18 mouse cellular contexts compared by ENCODE assay signal in the genomic region with DNA sequence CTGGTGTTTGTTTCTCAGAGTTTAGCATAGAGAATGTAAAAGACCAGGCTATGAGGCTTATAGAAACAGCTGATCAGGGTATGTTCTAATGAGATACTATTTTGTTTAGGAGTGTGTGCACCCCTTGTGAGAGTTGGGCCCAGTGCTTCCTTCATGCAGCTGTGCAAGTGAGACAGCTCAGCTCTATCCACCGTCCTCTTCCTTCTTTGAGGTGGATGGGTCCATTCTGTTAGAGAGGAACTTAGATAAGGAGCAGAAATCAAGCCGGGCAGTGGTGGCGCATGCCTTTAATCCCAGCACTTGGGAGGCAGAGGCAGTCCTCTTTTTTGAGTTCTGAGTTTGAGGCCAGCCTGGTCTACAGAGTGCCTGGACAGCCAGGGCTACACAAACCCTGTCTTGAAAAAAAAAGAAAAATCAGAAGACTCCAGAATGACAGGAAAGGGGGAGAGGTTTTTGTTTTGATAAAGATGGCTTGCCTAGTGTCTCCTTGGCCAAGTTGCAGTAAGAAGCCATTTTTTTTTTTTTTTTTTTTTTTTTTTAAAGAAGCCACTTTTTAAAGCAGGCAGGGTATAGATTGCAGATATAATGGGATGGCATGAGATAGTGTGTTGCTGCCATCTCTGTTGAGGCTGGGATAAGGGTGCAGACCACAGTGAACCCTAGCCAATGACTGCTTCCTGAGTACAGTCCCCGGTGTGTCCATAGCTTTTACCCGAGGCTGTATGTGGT. TPM values are rescaled to one million over a fixed set of nuclear protein-coding genes. Genes with fewer than 3 reads are reported as not detected.
DNase-seq lines count a peak whose midpoint lies in the region; ATAC-seq and TF ChIP-seq lines count a peak whose summit lies in the region.
"Had no signal": no experiment of that assay in that cellular context is flagged by ENCODE, and none has a peak within 500 bp of the region (broad histone marks: within the 10 kb centered on the region; RNA-seq: fewer than 3 reads in every experiment).

No protein-coding gene starts in this region.

- H3K4me3 ChIP-seq in heart, embryonic 10.5 days = peak overlapping the region; percentile 6; the same call in 1 of the 2 replicates
- H3K4me3 ChIP-seq in heart, embryonic 11.5 days (ENCODE audit: low read depth, low read length) = no peak overlapping the region
- 0 out of 2 replicates have a peak overlapping the region, but pooled peaks have one; percentile 4 for H3K4me3 ChIP-seq in liver, embryonic 12.5 days
- peak overlapping the region; percentile 68; the same call in 1 of the 2 replicates for H3K4me3 ChIP-seq in G1E (ENCODE audit: low read depth, low read length)
- no peak overlapping the region for H3K4me3 ChIP-seq in limb, embryonic 13.5 days
- H3K4me3 ChIP-seq: hindbrain, embryonic 15.5 days; limb, embryonic 15.5 days had no signal

- H3K27ac ChIP-seq in heart, embryonic 10.5 days = no peak overlapping the region
- no peak overlapping the region for H3K27ac ChIP-seq in heart, embryonic 11.5 days (ENCODE audit: low read depth, low read length)
- H3K27ac ChIP-seq in liver, embryonic 12.5 days = peak overlapping the region; percentile 49; the same call in 1 of the 2 replicates
- no peak overlapping the region for H3K27ac ChIP-seq in limb, embryonic 13.5 days
- H3K27ac ChIP-seq: hindbrain, embryonic 15.5 days; limb, embryonic 15.5 days had no signal

- no peak overlapping the region for H3K4me2 ChIP-seq in heart, embryonic 11.5 days
- peak overlapping the region; percentile 93 for H3K4me2 ChIP-seq in liver, embryonic 12.5 days
- H3K4me2 ChIP-seq in limb, embryonic 13.5 days (replicated peaks) = no peak overlapping the region
- H3K4me2 ChIP-seq: hindbrain, embryonic 15.5 days; limb, embryonic 15.5 days had no signal

- H3K9ac ChIP-seq in heart, embryonic 11.5 days (ENCODE audit: low read depth, low read length) = no peak overlapping the region
- H3K9ac ChIP-seq in liver, embryonic 12.5 days = no peak overlapping the region
- H3K9ac ChIP-seq in limb, embryonic 13.5 days = 0 out of 2 replicates have a peak overlapping the region, but pooled peaks have one; percentile 25
- H3K9ac ChIP-seq: hindbrain, embryonic 15.5 days; limb, embryonic 15.5 days had no signal

- H3K9me3 ChIP-seq in heart, embryonic 10.5 days = no peaks in the 10 kb centered on the region
- H3K9me3 ChIP-seq in heart, embryonic 11.5 days (replicated peaks; ENCODE audit: control insufficient read depth, low read length) = no peaks in the 10 kb centered on the region
- H3K9me3 ChIP-seq in liver, embryonic 12.5 days (replicated peaks) = no peaks in the 10 kb centered on the region
- no peaks in the 10 kb centered on the region for H3K9me3 ChIP-seq in G1E (replicated peaks)
- H3K9me3 ChIP-seq in limb, embryonic 13.5 days = no peaks in the 10 kb centered on the region
- H3K9me3 ChIP-seq: hindbrain, embryonic 15.5 days; limb, embryonic 15.5 days; megakaryocyte, embryonic 14.5 days had no signal

- H3K27me3 ChIP-seq in heart, embryonic 10.5 days (ENCODE audit: insufficient read depth, poor library complexity, severe bottlenecking) = no peaks in the 10 kb centered on the region
- no peaks in the 10 kb centered on the region for H3K27me3 ChIP-seq in heart, embryonic 11.5 days (ENCODE audit: control insufficient read depth, insufficient read depth, low read length)
- no peaks in the 10 kb centered on the region for H3K27me3 ChIP-seq in liver, embryonic 12.5 days (replicated peaks)
- no peaks in the 10 kb centered on the region for H3K27me3 ChIP-seq in G1E (ENCODE audit: insufficient read depth, low read length)
- no peaks in the 10 kb centered on the region for H3K27me3 ChIP-seq in limb, embryonic 13.5 days
- H3K27me3 ChIP-seq: hindbrain, embryonic 15.5 days; limb, embryonic 15.5 days; megakaryocyte, embryonic 14.5 days had no signal

- ATAC-seq in heart, embryonic 11.5 days (replicated peaks; ENCODE audit: insufficient number of reproducible peaks, low FRiP score, low TSS enrichment) = no peak
- no peak for ATAC-seq in liver, embryonic 12.5 days
- no peak for ATAC-seq in G1E (ENCODE audit: extremely low read depth, insufficient number of reproducible peaks, low FRiP score, poor library complexity, severe bottlenecking)
- ATAC-seq in limb, embryonic 13.5 days (ENCODE audit: low FRiP score, low read depth) = no peak
- no peak for ATAC-seq in erythroid progenitor cell, adult 5-6 weeks (replicated peaks; ENCODE audit: low FRiP score, poor library complexity, severe bottlenecking)

- WGBS in heart, embryonic 10.5 days = 69% methylated on average over 5 of the region's 5 CpGs
- 66% methylated on average over 5 of the region's 5 CpGs for WGBS in heart, embryonic 11.5 days (ENCODE audit: insufficient replicate concordance)
- 57% methylated on average over 5 of the region's 5 CpGs for WGBS in liver, embryonic 12.5 days (ENCODE audit: insufficient replicate concordance)
- WGBS in limb, embryonic 13.5 days = 91% methylated on average over 5 of the region's 5 CpGs

- peaks cover 76% of the 10 kb centered on the region for H3K36me3 ChIP-seq in heart, embryonic 10.5 days
- peaks cover 61% of the 10 kb centered on the region for H3K36me3 ChIP-seq in heart, embryonic 11.5 days (ENCODE audit: control insufficient read depth, insufficient read depth, low read length)
- H3K36me3 ChIP-seq in liver, embryonic 12.5 days = peaks cover 78% of the 10 kb centered on the region
- H3K36me3 ChIP-seq in G1E (replicated peaks) = peaks cover 77% of the 10 kb centered on the region
- peaks cover 76% of the 10 kb centered on the region for H3K36me3 ChIP-seq in limb, embryonic 13.5 days

- peaks cover 57% of the 10 kb centered on the region for H3K4me1 ChIP-seq in heart, embryonic 10.5 days
- H3K4me1 ChIP-seq in heart, embryonic 11.5 days (ENCODE audit: control insufficient read depth, insufficient read depth, low read length) = peaks cover 42% of the 10 kb centered on the region
- peaks cover 75% of the 10 kb centered on the region for H3K4me1 ChIP-seq in liver, embryonic 12.5 days
- H3K4me1 ChIP-seq in G1E (ENCODE audit: insufficient read depth, low read depth, low read length) = peaks cover 79% of the 10 kb centered on the region
- H3K4me1 ChIP-seq in limb, embryonic 13.5 days = peaks cover 62% of the 10 kb centered on the region

- no peak for DNase-seq in heart, embryonic 10.5 days (ENCODE audit: low spot score)
- DNase-seq in liver = no peak
- DNase-seq in G1E (ENCODE audit: low spot score) = no peak
- DNase-seq in gastrocnemius, postnatal 4 days (ENCODE audit: low spot score in 2 of 2) = no peak
- DNase-seq: adrenal gland, postnatal 25 days; cerebellum, postnatal 14 days; gastrocnemius, postnatal 14 days; kidney, adult 9 months; lung, postnatal 10 days; spleen, adult 18-20 months; thymus, postnatal 14 days had no signal

- no peak for TF ChIP-seq CTCF in G1E (IDR thresholded peaks at IDR 0.05; ENCODE audit: low read depth, low read length)

RNA-seq across cellular contexts. Expression of gene Hnrnpl, which starts 6.1 kb away (rescaled TPM):
- 213 and 221 TPM in 2 replicates for polyA plus RNA-seq in heart, embryonic 10.5 days (2016; fragmentation: Nextera tagmentation; extraction: Ambion mirVana)
- 210 and 212 TPM in 2 replicates for polyA plus RNA-seq in heart, embryonic 11.5 days (2014; fragmentation: Nextera tagmentation; extraction: Ambion mirVana)
- polyA plus RNA-seq in liver, embryonic 12.5 days (2016; fragmentation: Nextera tagmentation; extraction: Ambion mirVana) = 186 and 188 TPM in 2 replicates
- total RNA-seq in G1E (2014; fragmentation: Nextera tagmentation) (442 and 470 TPM in 2 replicates), G1E (2017) (251 and 279 TPM in 2 replicates)
- polyA plus RNA-seq in G1E (2012) = 430 and 529 TPM in 2 replicates
- polyA plus RNA-seq in limb, embryonic 13.5 days (2015; fragmentation: Nextera tagmentation; extraction: Ambion mirVana) = 284 and 285 TPM in 2 replicates
- 100 to 1,000 TPM; 369 to 382 TPM for total RNA-seq in gastrocnemius, postnatal 4 days (2021)
- 215 and 258 TPM in 2 replicates for total RNA-seq in erythroid progenitor cell, adult 5-6 weeks (2015; ENCODE audit: low replicate concordance)
- 202 and 252 TPM in 2 replicates for total RNA-seq in erythroid progenitor cell, adult 5-6 weeks (2017; ENCODE audit: low replicate concordance)

RNA-seq across cellular contexts. Expression of gene Ech1, which starts 10.5 kb away (rescaled TPM):
- 118 and 136 TPM in 2 replicates for polyA plus RNA-seq in heart, embryonic 10.5 days (2016; fragmentation: Nextera tagmentation; extraction: Ambion mirVana)
- polyA plus RNA-seq in heart, embryonic 11.5 days (2014; fragmentation: Nextera tagmentation; extraction: Ambion mirVana) = 139 and 149 TPM in 2 replicates
- 72.3 and 73.6 TPM in 2 replicates for polyA plus RNA-seq in liver, embryonic 12.5 days (2016; fragmentation: Nextera tagmentation; extraction: Ambion mirVana)
- 102 and 127 TPM in 2 replicates for total RNA-seq in G1E (2014; fragmentation: Nextera tagmentation)
- 78.5 and 94.3 TPM in 2 replicates for total RNA-seq in G1E (2017)
- 12.9 and 33.1 TPM in 2 replicates for polyA plus RNA-seq in G1E (2012)
- 155 TPM in 2 replicates for polyA plus RNA-seq in limb, embryonic 13.5 days (2015; fragmentation: Nextera tagmentation; extraction: Ambion mirVana)
- 100 to 1,000 TPM; 211 to 220 TPM for total RNA-seq in gastrocnemius, postnatal 4 days (2021)
- 34.2 and 61.2 TPM in 2 replicates for total RNA-seq in erythroid progenitor cell, adult 5-6 weeks (2015; ENCODE audit: low replicate concordance)
- 10.6 and 14.1 TPM in 2 replicates for total RNA-seq in erythroid progenitor cell, adult 5-6 weeks (2017; ENCODE audit: low replicate concordance)

RNA-seq across cellular contexts. Expression of gene Lgals4, which starts 19.2 kb away (rescaled TPM):
- 2.8 and 3.6 TPM in 2 replicates for polyA plus RNA-seq in heart, embryonic 10.5 days (2016; fragmentation: Nextera tagmentation; extraction: Ambion mirVana)
- polyA plus RNA-seq in heart, embryonic 11.5 days (2014; fragmentation: Nextera tagmentation; extraction: Ambion mirVana) = 2.2 and 3.9 TPM in 2 replicates
- polyA plus RNA-seq in liver, embryonic 12.5 days (2016; fragmentation: Nextera tagmentation; extraction: Ambion mirVana) = 2.7 and 3.6 TPM in 2 replicates
- total RNA-seq in G1E (2014; fragmentation: Nextera tagmentation) = 0.87 and 3.0 TPM in 2 replicates
- total RNA-seq in G1E (2017) = 1.9 and 3.4 TPM in 2 replicates
- 0.22 and 0.68 TPM in 2 replicates for polyA plus RNA-seq in G1E (2012)
- polyA plus RNA-seq in limb, embryonic 13.5 days (2015; fragmentation: Nextera tagmentation; extraction: Ambion mirVana) = 9.6 and 10.3 TPM in 2 replicates
- total RNA-seq in gastrocnemius, postnatal 4 days (2021) = 1 to 10 TPM; 5.3 to 8.7 TPM
- not detected in 2 replicates for total RNA-seq in erythroid progenitor cell, adult 5-6 weeks (2015; ENCODE audit: low replicate concordance)
- 0.91 and 1.5 TPM in 2 replicates for total RNA-seq in erythroid progenitor cell, adult 5-6 weeks (2017; ENCODE audit: low replicate concordance)

RNA-seq across cellular contexts. Expression of gene Rinl, which starts 25.7 kb away (rescaled TPM):
- 3.8 and 5.2 TPM in 2 replicates for polyA plus RNA-seq in heart, embryonic 10.5 days (2016; fragmentation: Nextera tagmentation; extraction: Ambion mirVana)
- polyA plus RNA-seq in heart, embryonic 11.5 days (2014; fragmentation: Nextera tagmentation; extraction: Ambion mirVana) = 2.4 and 2.5 TPM in 2 replicates
- 14.5 and 16.1 TPM in 2 replicates for polyA plus RNA-seq in liver, embryonic 12.5 days (2016; fragmentation: Nextera tagmentation; extraction: Ambion mirVana)
- total RNA-seq in G1E (2014; fragmentation: Nextera tagmentation) = 1.8 TPM in 1 of 2 replicates, not detected in the other
- 1.2 and 1.4 TPM in 2 replicates for total RNA-seq in G1E (2017)
- polyA plus RNA-seq in G1E (2012) = 1.4 and 1.8 TPM in 2 replicates
- polyA plus RNA-seq in limb, embryonic 13.5 days (2015; fragmentation: Nextera tagmentation; extraction: Ambion mirVana) = 3.1 and 3.6 TPM in 2 replicates
- 1 to 10 TPM; 1.7 to 1.8 TPM for total RNA-seq in gastrocnemius, postnatal 4 days (2021)
- total RNA-seq in erythroid progenitor cell, adult 5-6 weeks (2015; ENCODE audit: low replicate concordance) = 4.3 and 8.8 TPM in 2 replicates
- 5.4 and 19.4 TPM in 2 replicates for total RNA-seq in erythroid progenitor cell, adult 5-6 weeks (2017; ENCODE audit: low replicate concordance)

RNA-seq across cellular contexts. Expression of gene Nfkbib, which starts 47.2 kb away (rescaled TPM):
- 50.5 and 50.7 TPM in 2 replicates for polyA plus RNA-seq in heart, embryonic 10.5 days (2016; fragmentation: Nextera tagmentation; extraction: Ambion mirVana)
- polyA plus RNA-seq in heart, embryonic 11.5 days (2014; fragmentation: Nextera tagmentation; extraction: Ambion mirVana) = 34.7 and 38.0 TPM in 2 replicates
- polyA plus RNA-seq in liver, embryonic 12.5 days (2016; fragmentation: Nextera tagmentation; extraction: Ambion mirVana) = 41.6 and 43.1 TPM in 2 replicates
- total RNA-seq in G1E (2014; fragmentation: Nextera tagmentation) (21.1 and 30.4 TPM in 2 replicates), G1E (2017) (9.5 and 10.7 TPM in 2 replicates)
- 109 and 136 TPM in 2 replicates for polyA plus RNA-seq in G1E (2012)
- polyA plus RNA-seq in limb, embryonic 13.5 days (2015; fragmentation: Nextera tagmentation; extraction: Ambion mirVana) = 41.7 and 46.0 TPM in 2 replicates
- 10 to 100 TPM; 17.3 to 20.0 TPM for total RNA-seq in gastrocnemius, postnatal 4 days (2021)
- total RNA-seq in erythroid progenitor cell, adult 5-6 weeks (2015; ENCODE audit: low replicate concordance) = 8.3 and 12.2 TPM in 2 replicates
- total RNA-seq in erythroid progenitor cell, adult 5-6 weeks (2017; ENCODE audit: low replicate concordance) = 4.8 and 5.5 TPM in 2 replicates

Comparison
In these comparisons a context has a peak if more than half of its experiments do, and no peak if none do; other contexts are left out.
1. H3K4me3 ChIP-seq: peak in heart, embryonic 10.5 days (single experiment), liver, embryonic 12.5 days (single experiment) and G1E (single experiment); none in heart, embryonic 11.5 days (single experiment) and limb, embryonic 13.5 days (single experiment).